Mouse (Mus musculus): ENCODE measurements around the gene Ugt1a6b. TPM values are rescaled to one million over a fixed set of nuclear protein-coding genes. Genes with fewer than 3 reads are reported as not detected.

Gene Ugt1a6b
- polyA plus RNA-seq, 1 experiment from 2014 or later: 5.2 TPM

GRCm38 (mm10) chr1:88213061-88213460 lies 110.0 kb downstream of the Ugt1a6b start:
- Histone ChIP-seq H3K9me3 (ENCODE audit: control insufficient read depth, low read length) (peaks cover 30% of the 10 kb centered on the region), H3K9ac (ENCODE audit: low read length) (no peak overlapping the region), H3K27me3 (ENCODE audit: control insufficient read depth, insufficient read depth, low read length) (no peaks in the 10 kb centered on the region), H3K4me2 (replicated peaks; ENCODE audit: low read depth) (no peak overlapping the region), H3K4me3 (ENCODE audit: low read depth, low read length) (no peak overlapping the region), H3K4me1 (replicated peaks; ENCODE audit: control insufficient read depth, insufficient read depth) (no peaks in the 10 kb centered on the region), H3K36me3 (ENCODE audit: control insufficient read depth, insufficient read depth, low read length) (no peaks in the 10 kb centered on the region), H3K27ac (replicated peaks) (no peak overlapping the region)
- no peak for ATAC-seq (ENCODE audit: low FRiP score, low TSS enrichment)
- TF ChIP-seq CTCF (IDR thresholded peaks at IDR 0.05; ENCODE audit: low read depth): no peak
- no peak for TF ChIP-seq EP300 (optimal IDR thresholded peaks at IDR 0.05)
- no peak for DNase-seq (ENCODE audit: low spot score)
- 69% methylated on average over 1 of the region's 1 CpGs for WGBS

GRCm38 (mm10) chr1:88213766-88214461 lies 110.9 kb downstream of the Ugt1a6b start:
- H3K4me3 ChIP-seq (ENCODE audit: low read depth, low read length): no peak overlapping the region
- no peak overlapping the region for H3K4me2 ChIP-seq (replicated peaks; ENCODE audit: low read depth)
- DNase-seq (ENCODE audit: low spot score) (peak; percentile 42), ATAC-seq (ENCODE audit: low FRiP score, low TSS enrichment) (peak; percentile 13; the same call in 1 of the 2 replicates)
- no peaks in the 10 kb centered on the region for H3K36me3 ChIP-seq (ENCODE audit: control insufficient read depth, insufficient read depth, low read length)
- peaks cover 30% of the 10 kb centered on the region for H3K9me3 ChIP-seq (ENCODE audit: control insufficient read depth, low read length)
- TF ChIP-seq CTCF (IDR thresholded peaks at IDR 0.05; ENCODE audit: low read depth) (no peak), EP300 (optimal IDR thresholded peaks at IDR 0.05) (no peak)
- 78% methylated on average over 2 of the region's 2 CpGs for WGBS
- H3K27ac ChIP-seq (replicated peaks): no peak overlapping the region
- H3K4me1 ChIP-seq (replicated peaks; ENCODE audit: control insufficient read depth, insufficient read depth): no peaks in the 10 kb centered on the region
- H3K9ac ChIP-seq (ENCODE audit: low read length): no peak overlapping the region
- no peaks in the 10 kb centered on the region for H3K27me3 ChIP-seq (ENCODE audit: control insufficient read depth, insufficient read depth, low read length)

GRCm38 (mm10) chr1:88214462-88214952 lies 111.5 kb downstream of the Ugt1a6b start:
- no peaks in the 10 kb centered on the region for H3K27me3 ChIP-seq (ENCODE audit: control insufficient read depth, insufficient read depth, low read length)
- DNase-seq (ENCODE audit: low spot score): no peak
- 71% methylated on average over 2 of the region's 2 CpGs for WGBS
- H3K9me3 ChIP-seq (ENCODE audit: control insufficient read depth, low read length): peaks cover 30% of the 10 kb centered on the region
- H3K4me3 ChIP-seq (ENCODE audit: low read depth, low read length): no peak overlapping the region
- no peak overlapping the region for H3K27ac ChIP-seq (replicated peaks)
- H3K36me3 ChIP-seq (ENCODE audit: control insufficient read depth, insufficient read depth, low read length): no peaks in the 10 kb centered on the region
- no peaks in the 10 kb centered on the region for H3K4me1 ChIP-seq (replicated peaks; ENCODE audit: control insufficient read depth, insufficient read depth)
- ATAC-seq (ENCODE audit: low FRiP score, low TSS enrichment): no peak
- TF ChIP-seq CTCF (IDR thresholded peaks at IDR 0.05; ENCODE audit: low read depth) (no peak), EP300 (optimal IDR thresholded peaks at IDR 0.05) (no peak)
- H3K4me2 ChIP-seq (replicated peaks; ENCODE audit: low read depth): no peak overlapping the region
- H3K9ac ChIP-seq (ENCODE audit: low read length): no peak overlapping the region

GRCm38 (mm10) chr1:88215466-88216380 lies 112.7 kb downstream of the Ugt1a6b start:
- H3K4me3 ChIP-seq (ENCODE audit: low read depth, low read length): no peak overlapping the region
- DNase-seq (ENCODE audit: low spot score) (no peak), ATAC-seq (ENCODE audit: low FRiP score, low TSS enrichment) (no peak)
- H3K36me3 ChIP-seq (ENCODE audit: control insufficient read depth, insufficient read depth, low read length): no peaks in the 10 kb centered on the region
- no peak overlapping the region for H3K27ac ChIP-seq (replicated peaks)
- 65% methylated on average over 10 of the region's 10 CpGs for WGBS
- H3K27me3 ChIP-seq (ENCODE audit: control insufficient read depth, insufficient read depth, low read length): no peaks in the 10 kb centered on the region
- H3K4me2 ChIP-seq (replicated peaks; ENCODE audit: low read depth): no peak overlapping the region
- no peaks in the 10 kb centered on the region for H3K4me1 ChIP-seq (replicated peaks; ENCODE audit: control insufficient read depth, insufficient read depth)
- H3K9me3 ChIP-seq (ENCODE audit: control insufficient read depth, low read length): peaks cover 30% of the 10 kb centered on the region
- no peak overlapping the region for H3K9ac ChIP-seq (ENCODE audit: low read length)
- TF ChIP-seq EP300 (optimal IDR thresholded peaks at IDR 0.05) (no peak), CTCF (IDR thresholded peaks at IDR 0.05; ENCODE audit: low read depth) (no peak)

GRCm38 (mm10) chr1:88216551-88216950 lies 113.5 kb downstream of the Ugt1a6b start:
- DNase-seq (ENCODE audit: low spot score) (no peak), ATAC-seq (ENCODE audit: low FRiP score, low TSS enrichment) (no peak)
- WGBS: 61% methylated on average over 2 of the region's 2 CpGs

More at GRCm38 (mm10) chr1:88216551-88216950, 113.5 kb downstream of the Ugt1a6b start:
- Histone ChIP-seq H3K9me3 (ENCODE audit: control insufficient read depth, low read length) (peaks cover 27% of the 10 kb centered on the region), H3K27me3 (ENCODE audit: control insufficient read depth, insufficient read depth, low read length) (no peaks in the 10 kb centered on the region), H3K4me2 (replicated peaks; ENCODE audit: low read depth) (no peak overlapping the region), H3K4me1 (replicated peaks; ENCODE audit: control insufficient read depth, insufficient read depth) (no peaks in the 10 kb centered on the region), H3K4me3 (ENCODE audit: low read depth, low read length) (no peak overlapping the region), H3K27ac (replicated peaks) (no peak overlapping the region), H3K36me3 (ENCODE audit: control insufficient read depth, insufficient read depth, low read length) (no peaks in the 10 kb centered on the region), H3K9ac (ENCODE audit: low read length) (no peak overlapping the region)
- TF ChIP-seq CTCF (IDR thresholded peaks at IDR 0.05; ENCODE audit: low read depth): no peak
- no peak for TF ChIP-seq EP300 (optimal IDR thresholded peaks at IDR 0.05)
